In genomic region chr11:94281199-94282181, GRCm38 (mm10) we compare ENCODE assay signal across 9 mouse cellular contexts. TPM values are rescaled to one million over a fixed set of nuclear protein-coding genes. Genes with fewer than 3 reads are reported as not detected.
DNase-seq lines count a peak whose midpoint lies in the region; ATAC-seq lines count a peak whose summit lies in the region.
"Had no signal": no experiment of that assay in that cellular context is flagged by ENCODE, and none has a peak within 500 bp of the region (broad histone marks: within the 10 kb centered on the region; RNA-seq: fewer than 3 reads in every experiment).

Gene Gm21885 (plus strand): TSS chr11:94281873.

- peaks cover 32% of the 10 kb centered on the region for H3K36me3 ChIP-seq in forebrain, embryonic 12.5 days (replicated peaks)
- peaks cover 40% of the 10 kb centered on the region for H3K36me3 ChIP-seq in forebrain, embryonic 10.5 days (replicated peaks)
- no peaks in the 10 kb centered on the region; the same call in 1 of the 2 replicates for H3K36me3 ChIP-seq in intestine, embryonic 16.5 days (ENCODE audit: control insufficient read depth, insufficient read depth, low read length)

- no peak for ATAC-seq in forebrain, embryonic 12.5 days (ENCODE audit: low FRiP score)
- ATAC-seq in intestine, embryonic 16.5 days, result peak; percentile 88

- H3K4me1 ChIP-seq in forebrain, embryonic 12.5 days, result peaks cover 9% of the 10 kb centered on the region
- H3K4me1 ChIP-seq in forebrain, embryonic 10.5 days, result peaks cover 24% of the 10 kb centered on the region
- peaks cover 9% of the 10 kb centered on the region; the same call in 1 of the 2 replicates for H3K4me1 ChIP-seq in intestine, embryonic 16.5 days (ENCODE audit: control insufficient read depth, insufficient read depth, low read length)

- H3K4me3 ChIP-seq in forebrain, embryonic 12.5 days (replicated peaks), result no peak within 1 kb of the TSS
- H3K4me3 ChIP-seq in forebrain, embryonic 10.5 days, result no peak within 1 kb of the TSS
- H3K4me3 ChIP-seq in intestine, embryonic 16.5 days (ENCODE audit: low read length), result peak within 1 kb of the TSS; percentile 40
- H3K4me3 ChIP-seq: left cerebral cortex, adult 2 months had no signal

- DNase-seq in forebrain, embryonic 10.5 days (ENCODE audit: extremely low spot score, low spot score), result no peak
- DNase-seq in right cerebral cortex, postnatal 10 days (ENCODE audit: low spot score in 2 of 2), result peak; percentile 68 to 70
- DNase-seq in right cerebral cortex, postnatal 25 days, result no peak
- DNase-seq in thymus, adult 18-20 months, result no peak
- no peak for DNase-seq in frontal cortex, postnatal 25 days (ENCODE audit: low spot score in 2 of 2)
- no peak for DNase-seq in embryo, embryonic 10.5 days (ENCODE audit: low spot score)

- 90% methylated on average over 11 of the region's 11 CpGs for WGBS in forebrain, embryonic 12.5 days
- 89% methylated on average over 11 of the region's 11 CpGs for WGBS in forebrain, embryonic 10.5 days
- WGBS in intestine, embryonic 16.5 days, result 57% methylated on average over 11 of the region's 11 CpGs

- no peak within 1 kb of the TSS for H3K9ac ChIP-seq in forebrain, embryonic 12.5 days
- peak within 1 kb of the TSS; percentile 52 for H3K9ac ChIP-seq in intestine, embryonic 16.5 days (ENCODE audit: low read depth, low read length)

- no peaks in the 10 kb centered on the region for H3K27me3 ChIP-seq in forebrain, embryonic 12.5 days
- H3K27me3 ChIP-seq in forebrain, embryonic 10.5 days (ENCODE audit: poor library complexity, severe bottlenecking), result no peaks in the 10 kb centered on the region
- H3K27me3 ChIP-seq in intestine, embryonic 16.5 days (replicated peaks; ENCODE audit: control insufficient read depth, insufficient read depth, low read length), result no peaks in the 10 kb centered on the region

- H3K27ac ChIP-seq in forebrain, embryonic 12.5 days, result peak within 1 kb of the TSS; percentile 19; the same call in 1 of the 2 replicates
- no peak within 1 kb of the TSS for H3K27ac ChIP-seq in forebrain, embryonic 10.5 days
- peak within 1 kb of the TSS; percentile 94 for H3K27ac ChIP-seq in intestine, embryonic 16.5 days (ENCODE audit: low read length)
- H3K27ac ChIP-seq: left cerebral cortex, adult 2 months had no signal

- no peaks in the 10 kb centered on the region for H3K9me3 ChIP-seq in forebrain, embryonic 12.5 days
- H3K9me3 ChIP-seq in forebrain, embryonic 10.5 days, result no peaks in the 10 kb centered on the region
- no peaks in the 10 kb centered on the region for H3K9me3 ChIP-seq in intestine, embryonic 16.5 days (ENCODE audit: control insufficient read depth, low read length)

- no peak within 1 kb of the TSS for H3K4me2 ChIP-seq in forebrain, embryonic 12.5 days
- H3K4me2 ChIP-seq in intestine, embryonic 16.5 days (ENCODE audit: low read depth, low read length), result peak within 1 kb of the TSS; percentile 24; the same call in 1 of the 2 replicates

RNA-seq across cellular contexts. Expression of gene Gm21885, which starts in this region (rescaled TPM):
- 0.27 TPM in 1 of 2 replicates, not detected in the other for polyA plus RNA-seq in forebrain, embryonic 12.5 days (2016; fragmentation: Nextera tagmentation; extraction: Ambion mirVana)
- polyA plus RNA-seq in forebrain, embryonic 10.5 days (2016; fragmentation: Nextera tagmentation; extraction: Ambion mirVana), result 0.34 TPM in 1 of 2 replicates, not detected in the other
- polyA plus RNA-seq in intestine, embryonic 16.5 days (2015; fragmentation: Nextera tagmentation; extraction: Ambion mirVana), result 92.1 and 137 TPM in 2 replicates

Comparison
In these comparisons a context has a peak if more than half of its experiments do, and no peak if none do; other contexts are left out.
1. RNA of gene Gm21885 (polyA plus RNA-seq): 92.1 to 137 TPM in intestine, embryonic 16.5 days; 0.27 TPM in forebrain, embryonic 12.5 days and 0.34 TPM in forebrain, embryonic 10.5 days; every median in the first group is over 10 times any median in the second.
2. DNase-seq: peak in right cerebral cortex, postnatal 10 days (2 of 2); none in forebrain, embryonic 10.5 days (single experiment), right cerebral cortex, postnatal 25 days (single experiment), thymus, adult 18-20 months (0 of 2), frontal cortex, postnatal 25 days (0 of 2) and embryo, embryonic 10.5 days (single experiment).